Mouse (Mus musculus) stomach, embryonic 14.5 days (tissue): ENCODE data around the gene 4930512M02Rik. TPM values are rescaled to one million over a fixed set of nuclear protein-coding genes. Genes with fewer than 3 reads are reported as not detected.

Experiments used
- ATAC-seq: fragments of 200-750 bp; cut with Nextera tagmentation; 2 replicates; pipeline ENCODE4 v1.8.0; 2017; ENCODE audit warnings: low read depth, moderate TSS enrichment; ENCODE audit not compliant: insufficient number of reproducible peaks, insufficient read depth, low FRiP score
- H3K27ac ChIP-seq: fragments of 300-500 bp; sonication (generic); 2 replicates; pipeline ENCODE4 v1.5.1; 2014; ENCODE audit warnings: mild to moderate bottlenecking, low read length, moderate library complexity, mixed read lengths
- H3K27me3 ChIP-seq: fragments of 300-500 bp; sonication (generic); 2 replicates; pipeline ENCODE4 v1.6.1; 2014; ENCODE audit warnings: low read length, control low read depth, mixed read lengths; ENCODE audit not compliant: control insufficient read depth, insufficient read depth
- H3K36me3 ChIP-seq: fragments of 300-500 bp; sonication (generic); 2 replicates; pipeline ENCODE4 v1.6.1; 2014; ENCODE audit warnings: mild to moderate bottlenecking, control low read depth, low read length, moderate library complexity, mixed read lengths; ENCODE audit not compliant: control insufficient read depth, insufficient read depth
- H3K4me1 ChIP-seq: fragments of 300-500 bp; sonication (generic); 2 replicates; pipeline ENCODE4 v1.6.1; 2014; ENCODE audit warnings: low read length, control low read depth, mixed read lengths; ENCODE audit not compliant: control insufficient read depth, insufficient read depth
- H3K4me2 ChIP-seq: fragments of 300-500 bp; sonication (generic); replicated peaks from 2 replicates; pipeline ENCODE4 v1.6.1; 2014; ENCODE audit warnings: low read depth, low read length, control low read depth
- H3K4me3 ChIP-seq: fragments of 300-500 bp; sonication (generic); 2 replicates; pipeline ENCODE4 v1.5.1; 2014; ENCODE audit warnings: low read depth, low read length, control low read depth
- H3K9ac ChIP-seq: fragments of 300-500 bp; sonication (generic); replicated peaks from 2 replicates; pipeline ENCODE4 v1.6.1; 2014; ENCODE audit warnings: low read depth, mild to moderate bottlenecking, control low read depth, low read length, moderate library complexity, mixed read lengths
- H3K9me3 ChIP-seq: fragments of 300-500 bp; sonication (generic); 2 replicates; pipeline ENCODE4 v1.6.1; 2016; ENCODE audit warnings: low read depth, low read length, control low read depth; ENCODE audit not compliant: control insufficient read depth
- WGBS: fragments of 180-500 bp; shearing (Covaris S2); extraction: QIAGEN DNeasy Blood & Tissue Kit; methylation state at CpG from one replicate; pipeline ENCODE4 v1.1.7; 2014; 5-methylcytosine and 5-hydroxymethylcytosine counted together
- polyA plus RNA-seq: library from polyadenylated mRNA; unstranded; fragments of >200 nt; fragmentation: Nextera tagmentation; extraction: Ambion mirVana; gene quantifications from 2 replicates; pipeline ENCODE4 v1.2.1, GENCODE M21; 2014

4930512M02Rik gene
- polyA plus RNA-seq, 1 experiment from 2014 or later, result not detected

- Histone ChIP-seq H3K36me3 (no peaks in the 10 kb centered on the region), H3K4me2 (no peak overlapping the region), H3K9ac (no peak overlapping the region), H3K4me3 (no peak overlapping the region), H3K27ac (no peak overlapping the region), H3K9me3 (no peaks in the 10 kb centered on the region), H3K27me3 (no peaks in the 10 kb centered on the region), H3K4me1 (no peaks in the 10 kb centered on the region)
- ATAC-seq, result no peak
Observed at GRCm38 (mm10) chr11:11570747-11571146, 56.9 kb downstream of the 4930512M02Rik start.

GRCm38 (mm10) chr11:11569466-11570132, 58.0 kb downstream of the 4930512M02Rik start:
- ATAC-seq, result no peak
- H3K4me3 ChIP-seq, result no peak overlapping the region
- H3K9me3 ChIP-seq, result no peaks in the 10 kb centered on the region
- no peak overlapping the region for H3K27ac ChIP-seq
- H3K4me2 ChIP-seq, result no peak overlapping the region
- H3K27me3 ChIP-seq, result no peaks in the 10 kb centered on the region
- 51% methylated on average over 4 of the region's 4 CpGs for WGBS
- H3K4me1 ChIP-seq, result no peaks in the 10 kb centered on the region
- H3K9ac ChIP-seq, result no peak overlapping the region
- H3K36me3 ChIP-seq, result no peaks in the 10 kb centered on the region

GRCm38 (mm10) chr11:11568033-11568432, 59.6 kb downstream of the 4930512M02Rik start:
- no peak overlapping the region for H3K4me2 ChIP-seq
- 88% methylated on average over 2 of the region's 2 CpGs for WGBS
- no peak overlapping the region for H3K4me3 ChIP-seq
- no peak overlapping the region for H3K9ac ChIP-seq
- no peaks in the 10 kb centered on the region for H3K4me1 ChIP-seq
- H3K9me3 ChIP-seq, result no peaks in the 10 kb centered on the region
- H3K27ac ChIP-seq, result no peak overlapping the region
- H3K27me3 ChIP-seq, result no peaks in the 10 kb centered on the region
- ATAC-seq, result no peak
- no peaks in the 10 kb centered on the region for H3K36me3 ChIP-seq

DNA sequence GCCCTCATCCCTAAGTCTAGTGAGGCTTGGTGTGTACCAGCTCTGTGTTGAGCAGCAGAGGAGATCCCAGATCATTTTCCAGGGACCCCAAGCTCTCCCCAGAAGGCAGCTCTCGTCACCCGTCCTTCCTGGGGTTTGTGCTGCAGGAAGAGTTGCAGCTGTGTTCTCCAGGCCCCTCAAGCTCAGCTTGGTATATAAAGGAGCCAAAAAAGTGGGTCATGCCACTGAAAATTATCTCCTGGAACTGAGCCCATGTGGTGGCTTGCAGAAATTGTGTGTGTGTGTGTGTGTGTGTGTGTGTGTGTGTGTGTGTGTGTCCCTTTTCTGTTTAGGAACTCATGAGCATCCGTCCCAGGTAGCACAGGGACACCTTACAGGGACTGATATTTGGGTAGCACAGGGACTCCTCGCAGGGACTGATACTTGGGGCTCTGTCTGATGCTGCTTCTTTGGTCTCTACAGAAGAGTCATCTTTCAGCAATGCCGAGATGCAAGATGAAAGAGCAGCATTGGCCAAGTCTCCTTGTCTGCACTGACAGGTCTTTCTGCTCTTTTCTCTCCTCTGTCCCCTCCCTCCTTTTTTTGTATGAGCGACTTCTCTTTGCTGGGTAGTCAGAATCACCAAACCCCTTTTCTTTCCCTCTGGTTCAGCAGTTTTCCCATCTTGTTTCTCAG, 62.4 kb downstream of the 4930512M02Rik start:
- Histone ChIP-seq H3K4me1 (no peaks in the 10 kb centered on the region), H3K27ac (no peak overlapping the region), H3K27me3 (no peaks in the 10 kb centered on the region), H3K9me3 (no peaks in the 10 kb centered on the region), H3K4me2 (no peak overlapping the region), H3K4me3 (no peak overlapping the region), H3K36me3 (no peaks in the 10 kb centered on the region), H3K9ac (no peak overlapping the region)
- WGBS, result 70% methylated on average over 6 of the region's 6 CpGs
- no peak for ATAC-seq

- no peaks in the 10 kb centered on the region for H3K27me3 ChIP-seq
- H3K4me3 ChIP-seq, result no peak overlapping the region
- H3K9ac ChIP-seq, result no peak overlapping the region
- no peaks in the 10 kb centered on the region for H3K4me1 ChIP-seq
- H3K36me3 ChIP-seq, result no peaks in the 10 kb centered on the region
- H3K27ac ChIP-seq, result no peak overlapping the region
- H3K9me3 ChIP-seq, result no peaks in the 10 kb centered on the region
- no peak for ATAC-seq
- no peak overlapping the region for H3K4me2 ChIP-seq
- WGBS, result 75% methylated on average over 7 of the region's 7 CpGs
Observed at GRCm38 (mm10) chr11:11564266-11565044, 63.2 kb downstream of the 4930512M02Rik start.

DNA sequence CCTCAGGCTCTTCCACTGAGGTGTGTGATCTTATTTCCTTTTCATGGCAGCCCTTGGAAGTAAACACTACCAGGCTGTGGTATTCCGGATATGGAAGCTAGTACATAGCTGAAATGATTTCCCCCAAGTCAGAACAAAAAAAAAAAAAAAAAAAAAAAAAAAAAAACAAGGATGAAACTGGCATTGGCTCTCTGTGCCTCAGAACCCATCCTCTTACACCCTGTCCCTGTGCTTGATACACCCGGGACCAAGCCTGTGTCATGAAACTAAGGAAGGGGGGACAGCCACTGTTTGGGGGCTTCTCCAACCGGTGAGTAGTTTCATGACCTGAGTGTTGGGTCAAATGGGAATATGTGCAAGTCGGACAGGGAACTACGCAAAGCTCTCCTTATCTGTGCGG, 66.5 kb downstream of the 4930512M02Rik start:
- WGBS, result 86% methylated on average over 6 of the region's 6 CpGs
- H3K27me3 ChIP-seq, result no peaks in the 10 kb centered on the region

DNA sequence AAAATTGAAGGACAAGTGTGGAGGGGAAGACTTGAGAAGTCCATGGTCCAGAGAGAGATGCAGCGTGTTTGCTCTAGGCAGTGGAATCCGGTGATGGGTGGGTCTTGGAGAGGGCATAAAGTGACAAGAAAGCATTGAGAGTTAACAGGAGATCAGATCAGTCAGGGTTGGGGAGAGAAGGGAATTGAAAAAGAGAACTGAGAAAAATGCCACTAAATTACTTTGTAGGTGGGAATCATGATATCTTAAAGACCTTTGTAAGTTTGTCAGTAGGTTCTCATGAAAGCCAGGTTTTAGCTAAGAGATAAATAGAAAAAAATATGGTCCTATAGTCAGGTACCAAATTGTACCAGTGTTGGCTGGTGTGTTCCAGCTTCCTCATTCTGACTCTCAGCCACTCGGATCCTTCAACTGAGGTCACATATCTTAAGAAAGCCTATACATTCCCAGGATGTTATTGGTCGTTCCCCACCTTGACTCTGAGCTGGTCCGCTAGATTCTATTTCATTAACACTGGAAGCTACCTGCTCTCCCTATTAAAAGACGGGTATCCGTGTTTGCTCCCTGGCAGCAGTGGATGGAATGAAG, 68.4 kb downstream of the 4930512M02Rik start:
- Histone ChIP-seq H3K27me3 (no peaks in the 10 kb centered on the region), H3K9ac (no peak overlapping the region), H3K4me3 (no peak overlapping the region), H3K27ac (no peak overlapping the region), H3K4me1 (no peaks in the 10 kb centered on the region), H3K9me3 (no peaks in the 10 kb centered on the region), H3K4me2 (no peak overlapping the region), H3K36me3 (no peaks in the 10 kb centered on the region)
- no peak for ATAC-seq
- WGBS, result 80% methylated on average over 7 of the region's 7 CpGs

More for the DNA sequence above, 66.5 kb downstream of the 4930512M02Rik start:
- Histone ChIP-seq H3K9me3 (no peaks in the 10 kb centered on the region), H3K36me3 (no peaks in the 10 kb centered on the region), H3K9ac (no peak overlapping the region), H3K4me2 (no peak overlapping the region), H3K4me3 (no peak overlapping the region), H3K27ac (no peak overlapping the region), H3K4me1 (no peaks in the 10 kb centered on the region)
- no peak for ATAC-seq

GRCm38 (mm10) chr11:11558662-11559061, 69.0 kb downstream of the 4930512M02Rik start:
- H3K9me3 ChIP-seq, result no peaks in the 10 kb centered on the region
- H3K27ac ChIP-seq, result no peak overlapping the region
- H3K9ac ChIP-seq, result no peak overlapping the region
- ATAC-seq, result no peak
- no peak overlapping the region for H3K4me2 ChIP-seq
- H3K27me3 ChIP-seq, result no peaks in the 10 kb centered on the region
- no peaks in the 10 kb centered on the region for H3K36me3 ChIP-seq
- WGBS, result 83% methylated on average over 3 of the region's 3 CpGs
- no peaks in the 10 kb centered on the region for H3K4me1 ChIP-seq
- no peak overlapping the region for H3K4me3 ChIP-seq
